Mouse (Mus musculus): Measurements from ENCODE around the gene Rab25. TPM values are rescaled to one million over a fixed set of nuclear protein-coding genes. Genes with fewer than 3 reads are reported as not detected.

The Rab25 gene
- polyA plus RNA-seq (2017; shearing (Covaris generic)): not detected

GRCm38 (mm10) chr3:88548180-88548917, at the start of gene Rab25:
Gene Rab25, minus strand, starts transcription at chr3:88548300.

GRCm38 (mm10) chr3:88575540-88575939, 27.4 kb upstream of the Rab25 start, which contains the start of gene Ssr2:
Gene Ssr2, plus strand, starts transcription at chr3:88575876.

GRCm38 (mm10) chr3:88553525-88553879, 5.4 kb upstream of the Rab25 start, which contains the start of gene Ubqln4:
Gene Ubqln4, plus strand, starts transcription at chr3:88553758.

GRCm38 (mm10) chr3:88552676-88553524, 4.8 kb upstream of the Rab25 start, which contains the start of gene Lamtor2:
Gene Lamtor2, minus strand, starts transcription at chr3:88553074.

GRCm38 (mm10) chr3:88532299-88532674, 15.8 kb downstream of the Rab25 start, which contains the start of gene Mex3a:
Gene Mex3a, plus strand, starts transcription at chr3:88532395.

GRCm38 (mm10) chr3:88509692-88510420, 38.2 kb downstream of the Rab25 start, which contains the start of gene Lmna:
Gene Lmna, minus strand, starts transcription at chr3:88509956.

Other genes with a start within 250 kb of the Rab25 start
- gene Glmp, start 223.3 kb downstream of the Rab25 start, polyA plus RNA-seq (2017; shearing (Covaris generic)): 338 TPM
- 1.1 TPM for gene Tmem79, start 212.2 kb downstream of the Rab25 start, polyA plus RNA-seq (2017; shearing (Covaris generic))
- 59.8 TPM for gene Smg5, start 212.0 kb downstream of the Rab25 start, polyA plus RNA-seq (2017; shearing (Covaris generic))
- not detected for gene Paqr6, start 183.7 kb downstream of the Rab25 start, polyA plus RNA-seq (2017; shearing (Covaris generic))
- gene Bglap3, start 175.6 kb downstream of the Rab25 start, polyA plus RNA-seq (2017; shearing (Covaris generic)): 0.25 TPM
- gene Bglap2, start 169.6 kb downstream of the Rab25 start, polyA plus RNA-seq (2017; shearing (Covaris generic)): not detected
- gene Bglap, start 163.8 kb downstream of the Rab25 start, polyA plus RNA-seq (2017; shearing (Covaris generic)): not detected
- 35.4 TPM for gene Pmf1, start 138.0 kb downstream of the Rab25 start, polyA plus RNA-seq (2017; shearing (Covaris generic))
- 16.6 TPM for gene Slc25a44, start 123.2 kb downstream of the Rab25 start, polyA plus RNA-seq (2017; shearing (Covaris generic))
- gene Sema4a, start 87.1 kb downstream of the Rab25 start, polyA plus RNA-seq (2017; shearing (Covaris generic)): 67.7 TPM
- gene Lmna, start 38.3 kb downstream of the Rab25 start, polyA plus RNA-seq (2017; shearing (Covaris generic)): 9.6 TPM
- 0.38 TPM for gene Mex3a, start 15.9 kb downstream of the Rab25 start, polyA plus RNA-seq (2017; shearing (Covaris generic))
- gene Lamtor2, start 4.8 kb upstream of the Rab25 start, polyA plus RNA-seq (2017; shearing (Covaris generic)): 183 TPM
- 66.9 TPM for gene Ubqln4, start 5.5 kb upstream of the Rab25 start, polyA plus RNA-seq (2017; shearing (Covaris generic))
- gene Ssr2, start 27.6 kb upstream of the Rab25 start, polyA plus RNA-seq (2017; shearing (Covaris generic)): 126 TPM
- gene Arhgef2, start 57.7 kb upstream of the Rab25 start, polyA plus RNA-seq (2017; shearing (Covaris generic)): 126 TPM
- gene Rxfp4, start 104.8 kb upstream of the Rab25 start, polyA plus RNA-seq (2017; shearing (Covaris generic)): not detected
- gene Khdc4, start 137.5 kb upstream of the Rab25 start, polyA plus RNA-seq (2017; shearing (Covaris generic)): 119 TPM
- gene Rit1, start 168.5 kb upstream of the Rab25 start, polyA plus RNA-seq (2017; shearing (Covaris generic)): 49.3 TPM
- gene Syt11, start 226.9 kb upstream of the Rab25 start, polyA plus RNA-seq (2017; shearing (Covaris generic)): 53.3 TPM